Mouse (Mus musculus) G1E (cell line): ENCODE measurements at regions not wholly inside any gene's neighbourhood (a gene's known extent, or its start where the extent isn't known, plus 50 kb on each side); places are given as distances from the start of the nearest gene placed in this dataset.

Experiments
- CTCF ChIP-seq: IDR thresholded peaks from 2 replicates; pipeline ENCODE4 v1.5.1; 2012; ENCODE audit warnings: low read depth, low read length, inconsistent platforms, mixed read lengths
- TAL1 ChIP-seq: conservative IDR thresholded peaks from 2 replicates; pipeline ENCODE4 v1.6.1; 2012; ENCODE audit warnings: low read depth, low read length, inconsistent platforms, mixed read lengths

DNA sequence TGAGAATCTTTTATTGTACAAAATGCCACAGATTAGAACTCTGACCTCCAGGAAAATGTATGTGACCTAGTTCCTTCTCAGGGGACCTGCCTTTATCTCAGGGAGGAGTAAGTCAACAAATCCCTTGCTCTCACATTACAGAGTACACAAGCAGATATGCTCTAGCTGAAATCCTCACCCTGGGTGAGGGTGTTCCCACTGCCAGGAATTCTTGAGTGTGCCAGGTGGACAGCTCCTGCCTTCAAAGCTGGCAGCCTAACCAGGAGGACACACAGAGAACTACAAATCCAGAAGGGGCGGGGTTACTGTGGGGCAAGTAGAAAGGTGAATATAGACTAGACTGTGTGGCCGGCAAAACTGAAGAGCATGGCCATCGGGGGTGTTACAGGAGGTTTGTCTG, 141.9 kb upstream of the Cdyl start:
- TF ChIP-seq CTCF (no peak), TAL1 (no peak)
